Mouse (Mus musculus) thymus, adult 2 months (tissue): Measurements from ENCODE around the gene Dna2.

Source experiments
- CTCF ChIP-seq: fragments of 200-500 bp; IDR thresholded peaks from 2 replicates; pipeline ENCODE4 v1.5.1; 2012; ENCODE audit warnings: mild to moderate bottlenecking, control low read depth, low read length, moderate library complexity, borderline replicate concordance; ENCODE audit not compliant: control insufficient read depth, poor library complexity, insufficient read depth; ENCODE audit errors: extremely low read depth
- POLR2A ChIP-seq: fragments of 200-500 bp; IDR thresholded peaks from 2 replicates; pipeline ENCODE4 v1.6.1; 2012; ENCODE audit warnings: mild to moderate bottlenecking, low read length, control low read depth, moderate library complexity; ENCODE audit not compliant: control insufficient read depth, poor library complexity, insufficient read depth; ENCODE audit errors: extremely low read depth

DNA sequence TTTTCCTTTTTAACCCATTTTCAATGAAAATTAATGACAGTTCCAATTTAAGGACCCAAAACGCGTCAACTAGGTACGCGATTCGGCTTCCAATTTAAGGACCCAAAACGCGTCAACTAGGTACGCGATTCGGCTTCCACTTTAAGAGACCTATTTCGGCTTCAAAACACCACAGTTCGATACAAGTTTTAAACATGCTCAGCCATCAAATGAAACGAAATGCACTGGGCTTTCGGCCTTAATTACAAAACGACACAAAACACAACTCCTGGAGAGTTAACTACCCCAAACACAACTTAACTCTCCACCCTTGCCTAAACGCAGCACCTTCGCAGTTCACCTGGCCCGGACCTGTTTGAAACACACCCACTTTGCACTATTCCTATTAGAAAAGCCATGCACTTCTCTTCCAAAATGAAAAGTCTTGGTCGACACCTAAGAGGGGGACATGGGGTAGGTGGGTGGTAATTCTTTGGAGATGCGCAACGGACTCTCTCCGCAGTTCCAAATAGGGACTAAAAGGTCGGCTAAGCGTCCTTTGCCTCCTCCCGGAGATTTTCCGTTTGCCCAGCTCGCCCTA, 75.8 kb downstream of the Dna2 start:
- TF ChIP-seq POLR2A (no peak), CTCF (no peak)
